Mouse (Mus musculus) cortical plate, adult 2 months (tissue): ENCODE results near the gene Pacsin2.

Source experiments
- CTCF ChIP-seq: fragments of 200-500 bp; IDR thresholded peaks from 2 replicates; pipeline ENCODE4 v1.5.1; 2011; ENCODE audit warnings: mild to moderate bottlenecking, control low read depth, low read length; ENCODE audit not compliant: insufficient read depth; ENCODE audit errors: extremely low read depth
- POLR2A ChIP-seq: fragments of 200-500 bp; IDR thresholded peaks from 2 replicates; pipeline ENCODE4 v1.6.1; 2011; ENCODE audit warnings: mild to moderate bottlenecking, low read length, control low read depth; ENCODE audit not compliant: insufficient read depth; ENCODE audit errors: extremely low read depth

- TF ChIP-seq CTCF (no peak), POLR2A (no peak)
These were observed 52.8 kb downstream of the Pacsin2 start for GRCm38 (mm10) chr15:83411616-83412015.
